Mouse (Mus musculus) C2C12 (cell line): Measurements from ENCODE around the gene Myo1b.

ENCODE experiments used
- CTCF ChIP-seq: IDR thresholded peaks from one replicate; pipeline ENCODE4 v1.5.1; 2011; ENCODE audit not compliant: control insufficient read depth, insufficient read depth, insufficient read length
- FOSL1 ChIP-seq: IDR thresholded peaks from one replicate; pipeline ENCODE4 v1.8.0; 2011; ENCODE audit warnings: mild to moderate bottlenecking, low read length; ENCODE audit not compliant: poor library complexity, insufficient read depth, severe bottlenecking

- TF ChIP-seq CTCF (no peak), FOSL1 (no peak)
Observed at GRCm38 (mm10) chr1:51922820-51923219, 6.9 kb upstream of the Myo1b start.
